Mouse (Mus musculus) testis, postnatal 10 days (tissue): ENCODE results near the gene Abhd17b.
"Not testable (repeated sequence)": the region's sequence is repeated elsewhere in the genome, so short reads cannot be mapped to it uniquely, and the experiment has no call there.

Experiments used
- DNase-seq: peaks from one replicate; pipeline ENCODE4 v3.0.0; 2021; ENCODE audit warnings: low spot score

Gene Abhd17b

DNA sequence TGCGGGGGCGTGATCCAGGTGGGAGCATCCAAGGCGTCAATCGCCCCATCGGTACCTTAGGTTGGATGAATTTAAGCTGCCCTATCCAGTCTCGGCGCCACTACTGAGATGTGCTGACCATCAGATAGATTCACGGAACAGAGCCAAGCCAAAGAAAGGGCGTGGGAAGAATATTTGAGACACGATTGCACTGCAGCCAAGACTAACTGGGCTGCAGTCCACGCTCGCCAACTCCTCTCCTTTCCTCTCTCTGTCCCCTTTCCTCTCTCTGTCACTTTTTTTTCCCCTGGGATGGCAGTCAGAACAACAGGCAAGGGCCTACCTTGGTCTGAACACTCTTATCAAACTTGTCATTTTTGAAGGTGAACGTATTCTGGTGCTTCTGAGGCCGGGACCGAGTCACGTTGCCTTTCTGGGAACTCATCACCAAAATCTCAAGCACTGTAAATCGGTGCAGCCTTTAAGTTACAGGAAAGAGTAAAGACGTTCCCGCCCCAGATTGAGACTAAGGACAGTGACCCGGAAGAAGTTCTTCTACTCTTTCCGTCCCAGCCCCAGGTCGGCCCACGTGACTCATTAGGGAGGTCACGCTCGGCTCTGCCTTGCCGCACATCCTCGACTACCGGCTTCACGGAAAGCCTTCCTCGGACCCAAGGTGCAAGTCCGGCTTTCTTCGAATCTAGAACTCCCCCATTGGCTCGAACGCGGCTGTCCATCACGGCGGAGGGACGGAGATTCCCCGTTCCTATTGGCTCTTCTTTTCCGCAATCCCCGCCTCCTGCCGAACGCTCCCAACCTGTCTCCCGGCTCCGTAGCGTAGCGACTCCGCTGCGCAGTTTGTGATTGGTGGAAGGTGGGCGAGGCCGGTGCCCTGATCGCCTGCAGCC, 457 bp upstream of the Abhd17b start, which contains the start of gene 1110059E24Rik:
TSS of gene 1110059E24Rik (minus strand) at position 692 of the 887 bp plus-strand sequence.
- peak; percentile 93 for DNase-seq

DNA sequence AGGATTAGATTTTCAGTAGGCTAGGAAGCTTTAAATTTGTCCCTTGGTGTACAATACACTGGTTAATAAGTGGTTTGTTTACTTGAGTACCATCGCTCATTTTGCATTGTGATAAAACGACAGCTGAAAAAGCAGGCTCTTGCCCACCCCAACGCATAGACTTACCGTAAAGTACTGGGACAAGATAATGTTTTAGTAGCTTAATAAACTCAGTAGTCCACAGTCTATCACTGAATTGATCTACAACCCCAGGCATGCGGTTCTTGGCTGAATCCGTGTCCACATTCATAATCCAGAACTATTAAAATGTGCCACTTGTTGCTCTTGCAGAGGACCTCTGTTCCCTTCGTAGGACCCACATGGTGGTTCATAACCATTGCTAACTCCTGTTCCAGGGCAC, 1.8 kb downstream of the Abhd17b start:
- no peak for DNase-seq

DNA sequence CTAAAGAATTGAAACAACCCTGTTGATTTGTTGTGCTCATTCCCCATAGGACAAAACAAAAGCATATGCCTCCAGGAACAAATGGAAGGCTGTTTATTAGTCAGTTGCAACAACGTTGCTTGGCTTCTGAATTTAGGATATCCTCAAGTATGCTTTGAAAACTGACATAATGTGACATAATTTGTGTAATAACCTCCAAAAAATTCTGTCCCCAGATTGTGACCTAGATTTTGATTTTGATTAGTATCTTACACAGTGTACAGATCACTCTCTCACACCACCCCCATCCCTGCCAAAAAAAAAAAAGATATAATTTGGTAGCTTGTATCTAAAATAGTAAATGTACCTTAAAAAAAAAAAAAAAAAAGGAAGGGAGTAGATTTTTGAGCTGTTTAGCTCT, 7.7 kb downstream of the Abhd17b start:
- DNase-seq, result no peak

DNA sequence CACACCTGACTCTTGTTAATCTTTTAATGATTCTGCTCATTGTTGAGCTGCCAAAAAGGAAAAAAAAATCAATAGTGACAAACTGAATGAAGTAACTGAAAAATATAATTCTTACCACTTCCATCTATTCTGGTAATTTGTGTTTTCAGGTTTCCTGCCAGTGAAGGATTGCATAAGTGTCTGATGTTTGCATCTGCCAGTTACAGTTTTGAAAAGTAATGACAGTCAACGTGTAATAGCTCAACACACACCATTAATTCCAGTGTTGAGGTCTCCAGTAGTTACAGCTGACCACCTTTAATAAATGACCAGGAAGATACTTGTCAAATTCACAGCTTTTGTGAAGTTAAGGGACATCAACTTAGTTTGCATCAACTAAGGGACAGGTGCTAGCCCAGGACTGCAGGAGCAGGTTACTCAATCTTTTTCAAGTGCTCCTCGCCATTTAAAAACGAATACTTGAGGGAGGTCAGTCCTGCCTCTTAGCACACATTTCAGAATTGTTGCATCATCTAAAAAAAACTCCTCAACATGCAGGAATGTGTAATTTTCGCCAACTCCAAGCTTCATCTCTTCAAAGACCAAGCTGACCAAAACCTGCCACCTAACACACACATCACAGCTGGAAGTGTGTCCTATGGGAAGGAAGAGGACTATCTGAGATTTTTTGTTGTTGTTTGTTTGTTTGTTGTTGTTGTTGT, 10.9 kb downstream of the Abhd17b start:
- DNase-seq, result no peak

DNA sequence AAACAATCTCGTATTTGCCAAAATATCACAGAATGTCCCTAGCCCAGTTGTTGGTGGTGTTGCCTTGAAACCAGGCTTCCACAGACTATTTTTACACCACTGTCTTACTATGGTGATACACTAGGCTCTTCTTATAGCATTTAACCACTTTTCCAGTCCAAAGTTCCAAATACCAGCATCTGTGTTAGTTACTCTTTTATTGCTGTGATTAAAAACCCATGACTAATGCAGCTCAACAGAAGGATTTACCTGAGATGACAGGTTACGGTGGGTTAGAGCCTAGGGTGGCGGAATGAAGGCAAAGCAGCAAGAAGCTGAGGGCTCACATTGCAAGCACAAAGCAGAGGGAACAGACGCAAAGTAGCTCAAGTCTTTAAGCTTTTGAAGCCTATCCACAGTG, 16.7 kb downstream of the Abhd17b start:
- no peak for DNase-seq

DNA sequence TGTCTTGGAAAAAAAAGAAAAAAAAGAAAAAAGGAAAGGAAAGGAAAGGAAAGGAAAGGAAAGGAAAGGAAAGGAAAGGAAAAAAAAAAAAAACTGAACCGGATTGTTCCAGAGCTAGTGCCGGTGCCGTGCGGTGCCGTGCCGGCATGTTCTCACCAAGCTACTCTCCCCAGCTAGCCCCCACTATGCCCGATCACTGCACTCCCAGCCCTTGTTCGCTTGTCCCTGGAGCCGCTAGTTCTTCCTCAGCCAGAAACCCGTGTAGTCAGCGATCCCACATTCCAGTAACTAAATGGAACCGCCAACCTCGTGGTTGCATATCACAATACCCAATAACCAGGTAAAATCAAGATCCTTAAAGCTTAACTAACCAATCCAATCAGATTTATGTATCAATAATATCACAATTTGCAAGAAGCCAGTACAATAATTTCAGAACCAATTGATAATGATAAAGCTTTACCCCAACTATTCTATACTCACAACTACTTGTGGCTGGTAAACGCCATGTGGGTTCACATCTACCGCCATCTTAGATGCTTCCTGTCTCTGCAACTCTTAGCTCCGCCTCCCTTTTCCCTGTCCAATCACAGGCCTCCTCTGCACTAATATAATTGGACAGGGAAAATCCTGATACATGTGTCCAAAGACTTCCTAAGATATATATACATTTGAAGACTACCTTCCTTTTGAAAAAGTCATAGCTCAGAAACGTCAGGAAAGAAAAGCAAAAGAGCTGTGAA, 21.5 kb downstream of the Abhd17b start:
- DNase-seq, result no peak

DNA sequence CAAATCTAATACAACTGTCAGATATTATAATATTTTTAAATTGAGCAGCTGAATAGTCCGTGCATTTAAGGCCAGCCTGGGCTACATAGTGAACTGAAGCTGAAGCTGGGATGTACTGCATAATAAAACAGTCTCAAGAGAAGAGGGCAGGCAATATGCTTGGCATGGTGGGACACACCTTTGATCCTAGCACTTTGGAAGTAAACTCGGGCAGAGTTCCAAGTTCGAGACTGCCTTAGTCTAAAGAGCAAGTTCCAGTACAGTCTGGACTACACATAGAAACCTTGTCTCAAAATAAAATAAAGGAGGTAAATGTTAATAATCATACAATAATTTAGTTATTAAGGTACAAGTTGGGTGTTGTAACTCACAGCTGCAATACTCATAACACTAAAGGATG, 27.1 kb downstream of the Abhd17b start:
- no peak for DNase-seq

DNA sequence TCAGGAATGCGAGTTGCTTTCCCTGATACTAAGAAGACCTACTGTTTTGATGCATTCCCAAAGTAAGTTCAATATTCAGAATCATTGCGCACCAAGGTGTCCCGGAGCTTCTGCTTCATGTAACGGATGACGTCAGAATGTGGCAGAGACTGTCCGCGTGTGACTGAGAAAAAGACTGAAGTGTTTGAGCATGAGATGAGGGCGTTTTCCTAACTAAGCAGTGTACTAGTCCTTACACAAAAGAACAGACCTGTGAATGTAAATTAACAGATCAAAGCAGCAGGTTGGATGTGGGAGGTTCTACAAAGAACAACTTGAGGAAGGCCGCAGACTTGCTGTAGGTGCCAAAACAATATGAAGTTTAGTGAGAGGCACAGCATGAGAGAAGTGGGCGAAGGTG, 28.0 kb downstream of the Abhd17b start:
- no peak for DNase-seq

DNA sequence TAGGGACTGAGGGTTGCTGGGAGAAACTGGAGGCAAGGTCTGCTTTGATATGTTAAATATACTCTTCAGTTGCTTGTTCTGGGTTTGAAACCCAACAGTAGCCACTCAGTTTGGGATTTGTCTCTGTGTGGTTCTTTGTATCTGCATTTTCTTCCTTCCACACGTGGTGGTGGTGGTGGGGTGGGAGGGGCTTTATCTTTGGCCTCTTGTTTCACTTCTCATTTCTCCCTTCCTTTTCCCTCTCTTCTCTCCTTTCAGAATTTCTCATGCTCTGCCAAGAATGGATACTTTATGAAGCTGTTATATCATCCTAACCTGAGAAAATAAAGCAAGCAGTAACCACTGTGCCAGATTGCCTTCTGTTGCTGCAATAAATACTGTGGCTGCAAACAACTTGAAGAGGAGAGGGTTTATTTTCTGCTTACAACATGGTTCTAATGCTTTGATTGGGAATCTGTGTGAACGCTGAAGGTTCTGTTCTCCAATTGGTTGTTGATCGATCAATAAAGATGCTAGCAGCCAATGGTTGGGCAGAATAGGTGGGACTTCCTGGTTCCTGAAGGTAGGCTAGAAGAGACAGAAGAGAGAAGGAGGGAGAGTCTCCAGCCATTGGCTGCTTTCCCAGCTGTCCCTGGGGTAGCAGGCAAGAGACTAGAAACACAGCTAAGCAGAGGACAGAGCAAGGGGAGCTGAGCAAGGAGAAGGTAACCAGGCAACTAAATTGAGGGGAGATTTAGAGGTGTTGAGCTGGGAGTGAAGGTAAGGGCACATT, 60.5 kb downstream of the Abhd17b start:
- DNase-seq, result no peak

DNA sequence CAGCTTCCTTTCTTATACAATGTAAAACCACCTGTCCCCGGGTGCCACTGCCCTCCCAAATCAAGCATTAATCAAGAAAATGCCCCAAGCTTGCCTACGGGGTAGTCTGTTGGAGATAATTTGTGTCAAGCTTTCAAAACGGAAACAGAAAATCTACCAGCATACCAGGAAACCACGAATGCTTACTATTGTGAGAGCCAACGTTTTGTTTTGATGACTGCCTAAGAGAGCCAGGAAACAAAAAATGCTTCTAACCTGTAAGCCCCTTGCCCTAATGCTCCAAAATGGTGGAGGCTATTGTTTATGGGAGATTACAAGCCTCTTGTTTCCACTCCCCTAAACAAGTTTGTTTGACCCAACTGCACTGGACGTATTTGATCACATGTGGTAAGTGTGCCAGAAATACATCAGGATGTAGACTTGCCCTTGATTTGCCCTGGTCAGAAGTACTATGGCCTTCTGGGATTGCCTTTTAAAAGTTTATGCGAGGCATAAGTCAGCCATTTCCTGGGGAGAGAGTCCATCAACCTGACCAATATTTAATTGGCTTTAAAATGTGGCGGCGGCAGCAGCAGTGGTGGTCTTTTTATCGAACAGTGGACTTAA, 61.4 kb downstream of the Abhd17b start:
- no peak for DNase-seq

DNA sequence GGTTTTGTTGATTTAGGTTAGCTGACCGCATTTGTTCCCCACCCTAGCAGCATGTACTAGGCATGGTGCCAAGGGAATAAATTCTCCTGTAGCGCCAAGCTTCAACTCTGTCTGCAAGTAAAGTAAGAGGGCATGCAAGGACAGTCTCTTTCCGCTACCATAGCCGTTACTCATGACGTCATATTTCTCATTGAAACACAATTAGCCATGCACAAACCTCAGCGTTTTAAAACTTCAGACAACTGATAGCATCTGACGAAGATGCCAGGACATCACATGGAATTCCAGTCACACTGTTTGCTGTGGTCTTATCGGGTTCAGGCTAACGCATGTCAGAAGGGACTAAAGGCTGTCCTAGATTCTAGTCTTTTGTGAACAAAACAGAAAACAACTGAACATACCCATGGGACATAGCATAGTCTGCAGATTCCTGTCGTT, 62.0 kb downstream of the Abhd17b start:
- no peak for DNase-seq

DNA sequence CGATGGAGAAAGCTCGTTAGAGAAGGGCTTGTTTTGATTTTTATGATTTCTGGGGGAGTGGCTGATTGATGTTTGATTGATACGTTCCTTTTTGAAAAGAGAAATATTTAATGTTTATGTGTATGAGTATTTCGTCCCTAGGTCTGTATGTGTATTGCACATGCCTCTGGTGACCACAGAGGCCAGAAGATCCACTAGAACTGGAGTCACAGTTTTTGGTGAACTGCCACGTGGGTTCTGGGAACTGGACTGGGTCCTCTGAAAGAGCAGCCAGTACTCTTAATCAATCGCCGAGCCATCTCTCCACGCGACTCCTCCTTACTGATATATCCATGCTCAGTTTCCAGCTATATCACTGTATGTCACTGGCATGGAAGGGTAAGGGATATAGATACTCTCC, 62.5 kb downstream of the Abhd17b start:
- no peak for DNase-seq

DNA sequence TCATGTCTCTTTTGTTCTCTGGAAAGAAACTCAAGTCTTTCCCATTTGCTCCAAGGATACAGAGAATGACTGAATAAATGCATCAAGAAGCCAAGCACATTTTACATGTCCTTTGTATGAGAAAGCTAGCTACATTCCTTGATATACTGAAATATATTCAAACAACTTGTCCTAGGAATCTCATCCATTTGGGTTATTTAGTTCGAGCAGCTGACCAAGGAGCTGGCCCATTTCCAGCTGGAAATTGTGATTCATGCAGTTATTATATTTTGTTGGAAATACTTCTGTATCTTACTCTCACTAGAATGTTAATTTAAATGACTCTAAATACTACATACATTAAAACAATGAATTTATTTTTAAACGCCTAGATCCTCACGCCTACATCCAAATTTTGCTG, 63.5 kb downstream of the Abhd17b start:
- DNase-seq, result no peak

DNA sequence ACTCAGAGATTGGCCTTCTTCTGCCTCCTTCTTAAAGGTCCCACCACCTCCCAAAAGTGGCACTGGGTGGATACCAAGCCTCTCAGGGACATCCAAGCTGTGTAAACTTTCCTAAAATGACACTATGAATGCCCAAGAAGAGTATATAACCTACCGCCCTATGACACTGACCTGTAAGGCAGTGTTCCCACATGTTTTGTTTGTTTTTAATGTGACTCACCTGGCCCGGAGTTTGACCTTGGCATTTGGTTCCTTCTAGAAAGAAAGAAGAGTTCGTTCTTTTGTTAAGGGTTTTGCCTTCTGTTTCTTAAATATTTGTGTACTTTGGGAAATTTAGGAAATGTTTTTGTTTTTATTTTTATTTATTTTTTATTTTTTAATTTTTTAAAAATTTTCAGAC, 66.2 kb downstream of the Abhd17b start:
- DNase-seq, result no peak

DNA sequence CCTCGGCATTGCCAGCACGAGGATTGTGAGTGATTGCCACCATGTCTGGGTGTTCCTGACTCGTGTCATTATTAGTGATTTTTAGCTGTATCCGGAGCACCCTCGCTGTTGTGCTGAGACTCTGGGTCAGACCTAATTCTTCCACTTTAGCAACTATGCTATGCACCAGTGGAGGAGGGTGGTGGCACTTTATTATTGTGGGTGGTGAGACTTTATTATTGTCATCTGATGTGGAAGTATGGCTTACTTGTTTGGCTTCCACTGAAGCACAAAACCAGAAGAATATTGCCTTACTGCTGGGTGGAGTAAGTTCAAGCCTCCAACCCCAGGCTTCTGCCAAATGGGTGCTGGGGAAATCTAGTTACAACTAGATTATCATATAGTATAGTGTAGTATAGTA, 68.0 kb downstream of the Abhd17b start:
- no peak for DNase-seq

DNA sequence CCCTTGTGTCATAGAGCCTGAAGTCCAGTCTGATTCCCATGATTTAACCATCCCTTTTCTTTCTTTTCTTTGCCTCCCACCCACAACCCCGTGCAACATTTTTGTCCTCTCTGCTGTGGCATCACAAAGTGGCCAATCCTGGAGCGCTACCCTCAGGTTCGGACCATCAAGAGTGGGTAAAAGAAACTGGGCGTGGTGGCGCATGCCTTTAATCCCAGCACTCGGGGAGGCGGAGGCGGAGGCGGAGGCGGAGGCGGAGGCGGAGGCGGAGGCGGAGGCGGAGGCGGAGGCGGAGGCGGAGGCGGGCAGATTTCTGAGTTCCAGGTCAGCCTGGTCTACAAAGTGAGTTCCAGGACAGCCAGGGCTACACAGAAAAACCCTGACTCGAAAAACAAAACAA, 70.3 kb downstream of the Abhd17b start:
- not testable (repeated sequence) for DNase-seq

DNA sequence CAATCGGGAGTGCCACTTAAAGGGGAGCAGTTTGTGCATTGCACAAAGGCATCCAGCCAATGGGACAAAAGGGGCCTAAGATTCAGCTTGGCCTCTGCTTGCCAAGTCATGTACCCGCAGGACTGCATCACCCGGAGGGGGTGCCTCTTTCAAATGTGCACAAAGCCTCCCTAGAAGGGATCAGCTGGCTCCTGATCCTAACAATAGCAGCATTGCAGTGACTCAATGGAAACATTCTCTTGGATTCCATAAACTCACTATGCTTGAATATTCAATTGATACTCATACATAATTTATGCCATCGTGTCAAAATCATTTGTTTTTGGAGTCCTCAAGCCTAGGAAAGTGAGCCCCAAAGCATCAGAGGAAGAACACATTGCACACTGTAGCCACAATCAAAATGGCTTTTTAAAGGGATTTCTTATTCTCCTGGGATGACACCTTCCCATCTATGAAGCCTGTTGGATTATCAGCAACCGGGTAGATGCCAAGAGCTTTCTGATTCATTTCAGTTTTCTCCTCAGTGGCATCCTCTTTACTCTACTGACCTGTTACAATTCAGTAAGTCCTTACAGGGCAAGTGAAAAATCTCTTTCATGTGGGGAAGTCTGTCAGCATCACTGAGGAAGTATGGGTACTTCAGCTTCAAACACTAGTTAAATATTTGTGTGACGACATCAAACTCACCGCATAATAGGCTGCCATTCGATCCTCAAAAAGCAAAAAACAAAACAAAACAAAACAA, 71.1 kb downstream of the Abhd17b start:
- DNase-seq, result no peak

DNA sequence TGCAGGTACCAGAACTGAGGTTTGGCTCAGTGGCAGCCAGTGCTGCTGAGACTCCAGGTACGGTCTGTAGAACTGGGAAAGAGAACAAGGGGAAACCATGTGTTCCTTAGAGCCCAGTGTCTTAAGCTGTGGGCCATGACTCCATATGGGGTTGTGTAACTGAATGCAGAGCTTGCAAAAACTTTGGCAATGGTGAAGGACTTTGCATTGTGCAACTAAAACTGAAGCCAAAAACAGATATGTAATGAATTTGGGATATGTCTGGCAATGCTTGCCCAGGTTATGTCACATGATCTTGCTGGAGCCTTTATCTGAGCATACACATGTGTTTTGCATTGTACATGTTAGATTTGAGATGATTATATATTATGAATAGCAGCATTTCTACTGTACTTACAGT, 72.2 kb downstream of the Abhd17b start:
- DNase-seq, result no peak

DNA sequence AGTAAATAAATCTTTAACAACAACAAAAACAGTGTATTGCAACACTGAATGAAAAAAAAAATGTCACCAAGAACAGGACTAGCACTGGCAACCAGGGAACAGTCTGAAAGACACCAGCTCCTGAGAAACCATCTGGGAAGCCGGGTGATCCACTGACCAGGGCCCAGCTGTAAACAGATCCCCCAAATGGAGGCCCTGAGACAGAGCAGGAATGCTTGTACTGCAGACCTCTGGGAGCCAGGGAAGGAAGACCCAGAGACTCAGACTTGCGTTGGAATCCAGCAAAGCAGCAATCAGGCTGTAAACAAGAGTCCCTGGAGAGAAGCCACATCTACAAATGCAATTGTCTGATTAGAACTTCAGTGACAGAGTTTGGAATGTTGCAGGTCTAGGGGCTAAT, 74.1 kb downstream of the Abhd17b start:
- DNase-seq, result no peak

DNA sequence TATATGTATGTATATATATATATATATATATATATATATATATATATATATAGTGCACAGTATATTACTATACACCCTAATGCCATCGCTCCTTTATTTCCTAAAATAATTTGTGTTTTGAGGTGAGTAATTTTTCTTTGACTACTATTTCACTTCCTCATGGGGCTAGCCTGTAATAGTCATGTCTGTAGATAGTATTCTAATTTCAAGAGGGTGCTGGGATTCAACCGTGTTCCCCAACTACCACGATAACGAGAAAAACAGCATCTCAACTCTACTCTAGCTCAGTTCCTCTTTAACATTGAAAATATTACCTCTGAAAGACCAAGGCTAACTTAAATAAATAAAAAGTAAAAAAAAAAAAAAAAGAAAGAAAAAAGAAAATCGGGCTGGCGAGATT, 75.4 kb downstream of the Abhd17b start:
- no peak for DNase-seq

DNA sequence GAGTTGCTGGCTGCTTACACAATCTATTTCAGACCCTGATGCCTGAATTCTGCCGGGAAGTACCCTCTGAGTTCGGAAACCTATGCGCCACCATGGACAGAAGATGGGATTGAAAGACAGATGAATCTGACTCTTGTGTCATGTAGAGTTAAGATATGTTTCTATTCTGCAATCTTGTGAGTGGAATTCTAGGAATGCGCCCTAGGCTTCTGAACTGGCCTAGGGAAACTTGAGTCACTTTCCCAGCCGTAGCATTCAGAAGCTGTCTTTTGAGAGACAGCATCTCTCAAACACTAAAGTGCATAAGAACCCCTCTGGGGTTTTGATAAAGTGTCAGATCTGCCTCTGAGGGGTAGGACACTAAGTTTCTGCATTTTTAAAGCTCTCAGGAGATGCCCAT, 78.9 kb downstream of the Abhd17b start:
- no peak for DNase-seq
